Mouse (Mus musculus): ENCODE results near the gene Elfn2.

DNA sequence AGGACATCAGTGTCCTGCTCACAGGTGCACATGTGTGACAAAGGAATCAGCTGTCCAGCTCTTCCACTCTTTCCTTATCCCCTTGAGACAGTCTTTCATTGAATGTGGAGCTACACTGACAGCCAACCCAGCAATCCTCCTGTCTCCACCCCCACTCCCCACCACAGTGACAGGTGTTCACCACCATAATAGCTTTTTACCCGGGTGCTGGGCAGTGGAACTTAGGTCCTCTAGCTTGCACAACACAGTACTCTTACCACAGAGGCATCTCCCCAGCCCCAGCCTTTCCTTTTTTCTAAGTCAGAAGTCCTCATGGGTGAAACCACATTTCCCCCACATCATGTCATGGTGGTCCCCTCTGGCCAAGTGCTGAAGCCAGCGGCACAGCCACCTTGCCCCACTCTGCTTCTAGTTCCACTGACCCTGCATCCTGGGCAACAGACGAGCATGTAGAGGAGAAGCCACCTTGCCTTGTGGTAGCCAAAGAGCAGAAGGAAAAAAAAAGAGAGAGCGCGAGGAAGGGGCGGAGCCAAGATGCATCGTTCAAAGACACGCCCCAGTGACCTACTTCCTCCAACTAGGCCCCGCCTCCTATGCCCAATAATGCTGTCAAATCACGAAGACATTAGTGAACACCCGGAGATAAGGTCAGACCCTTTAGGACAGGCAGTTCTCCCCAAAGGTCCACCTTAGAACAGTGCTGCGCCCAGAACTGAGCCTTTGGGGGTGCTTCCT, 11.9 kb upstream of the Elfn2 start:
- TF ChIP-seq POLR2A (IDR thresholded peaks at IDR 0.05; ENCODE audit: low read depth, low read length) = no peak
- no peak for TF ChIP-seq CTCF (IDR thresholded peaks at IDR 0.05; ENCODE audit: borderline replicate concordance, insufficient read depth, low read length)

All from embryonic fibroblast, embryonic 13.5 days (primary cell).